Mouse (Mus musculus): ENCODE measurements around the gene Nudcd2.

DNA sequence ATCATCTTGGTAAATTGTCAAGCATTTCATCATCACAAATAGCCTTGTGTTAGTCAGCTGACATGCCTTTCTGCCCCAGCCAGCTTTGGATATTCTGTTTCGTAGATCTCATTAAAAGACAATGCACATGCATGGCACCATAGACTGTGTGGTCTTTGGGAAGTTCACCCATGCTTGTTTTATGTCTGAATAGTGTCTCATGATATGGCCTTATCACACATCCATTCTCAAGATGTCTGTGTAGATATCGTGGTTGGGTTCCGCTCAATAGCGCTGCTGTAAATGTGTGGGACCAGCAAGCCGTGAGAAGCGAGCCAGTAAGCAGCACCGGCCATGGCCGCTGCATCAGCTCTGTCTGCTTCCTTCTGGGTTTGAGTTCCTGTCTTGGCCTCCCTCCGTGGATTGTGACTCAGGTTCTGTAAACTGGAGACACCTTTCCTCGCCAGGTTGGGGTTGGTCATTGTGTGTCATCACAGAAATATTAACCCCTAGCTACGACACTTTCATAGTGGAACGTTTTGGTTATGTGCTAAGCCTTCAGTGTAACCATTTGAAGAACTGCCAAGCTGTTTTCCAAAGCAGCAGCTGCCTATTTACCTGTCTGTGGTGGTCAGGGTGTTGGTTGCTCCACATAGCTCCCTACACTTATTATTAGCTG is 8.3 kb downstream of the Nudcd2 start:
- TF ChIP-seq CTCF (IDR thresholded peaks at IDR 0.05; ENCODE audit: control insufficient read depth, insufficient read depth, low read length), result no peak
- no peak for TF ChIP-seq POLR2A (IDR thresholded peaks at IDR 0.05; ENCODE audit: borderline replicate concordance, control insufficient read depth, low read depth, low read length)
